Mouse (Mus musculus): ENCODE measurements around the gene Fgfr2.
A peak's percentile ranks its signal among the peaks of the same experiment; 100 is the strongest.

Gene Fgfr2

DNA sequence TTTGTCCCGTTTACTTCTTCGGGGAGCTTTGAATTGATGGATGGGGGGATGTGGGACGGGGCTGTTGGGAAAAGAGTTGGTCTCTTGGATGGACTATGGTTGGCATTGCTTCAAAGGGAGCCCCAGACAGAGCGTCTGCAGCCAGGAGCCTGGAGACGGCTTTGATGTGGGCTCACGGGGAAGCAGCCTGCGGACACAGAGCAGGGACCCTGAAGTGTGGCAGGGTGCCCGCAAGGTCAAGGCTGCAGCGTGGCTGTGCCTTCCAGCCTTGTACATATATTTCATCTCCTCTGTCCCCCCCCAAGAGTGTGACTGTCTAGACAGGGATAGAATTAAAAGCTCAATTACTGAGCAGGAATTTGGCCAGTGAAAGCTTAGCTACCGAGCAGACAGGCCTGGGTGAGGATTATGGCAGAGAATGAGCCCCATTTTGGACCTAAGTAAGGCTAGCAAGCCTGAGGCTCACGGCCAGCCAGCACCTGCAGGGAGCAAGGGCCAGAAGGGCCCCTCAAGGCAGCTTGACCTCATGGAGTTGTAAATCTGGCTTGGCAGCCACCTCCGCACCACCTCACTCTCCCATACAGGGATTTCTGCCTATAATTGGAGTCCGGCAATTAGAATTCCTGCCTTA is 2146.7 kb downstream of the Fgfr2 start:
- DNase-seq, result no peak

DNA sequence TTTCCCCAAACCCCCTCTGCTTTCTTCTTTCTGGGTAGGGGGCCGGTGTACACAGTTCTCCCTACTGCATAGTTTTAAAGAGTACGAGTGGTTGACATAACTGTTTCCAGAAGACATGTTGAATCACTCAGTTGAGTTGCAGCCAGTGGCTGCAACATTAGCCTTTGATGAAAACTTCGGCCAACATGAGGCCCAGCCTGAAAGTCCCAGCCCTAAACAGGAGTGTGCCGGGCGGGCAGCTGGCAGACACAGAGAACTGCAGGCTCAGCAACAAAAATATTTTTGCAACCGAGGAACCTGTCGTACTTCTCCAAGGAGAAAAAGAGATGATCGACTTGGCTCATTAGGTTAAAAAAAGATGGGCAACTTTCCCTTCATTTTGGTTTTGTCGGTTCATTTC is 2150.4 kb downstream of the Fgfr2 start:
- no peak for DNase-seq

DNA sequence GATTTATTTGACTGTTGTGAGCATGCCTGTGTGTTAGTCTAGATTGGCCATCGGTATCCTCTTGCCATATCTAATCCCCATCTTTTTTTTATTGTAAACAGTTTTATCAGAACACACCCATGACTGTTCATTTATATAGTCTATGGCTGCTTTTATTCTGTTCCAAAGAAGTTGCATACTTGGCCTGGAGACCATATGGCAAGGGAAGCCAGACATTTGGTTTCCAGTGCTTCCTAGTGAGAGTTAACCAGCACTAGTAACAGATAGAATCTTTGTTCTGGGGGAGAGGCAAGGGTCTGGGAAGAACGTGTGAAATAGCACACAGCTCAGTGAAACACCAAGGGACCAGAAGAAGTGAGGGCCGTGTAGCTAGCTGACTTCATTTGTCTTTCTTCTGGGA is 2153.6 kb downstream of the Fgfr2 start:
- no peak for DNase-seq

DNA sequence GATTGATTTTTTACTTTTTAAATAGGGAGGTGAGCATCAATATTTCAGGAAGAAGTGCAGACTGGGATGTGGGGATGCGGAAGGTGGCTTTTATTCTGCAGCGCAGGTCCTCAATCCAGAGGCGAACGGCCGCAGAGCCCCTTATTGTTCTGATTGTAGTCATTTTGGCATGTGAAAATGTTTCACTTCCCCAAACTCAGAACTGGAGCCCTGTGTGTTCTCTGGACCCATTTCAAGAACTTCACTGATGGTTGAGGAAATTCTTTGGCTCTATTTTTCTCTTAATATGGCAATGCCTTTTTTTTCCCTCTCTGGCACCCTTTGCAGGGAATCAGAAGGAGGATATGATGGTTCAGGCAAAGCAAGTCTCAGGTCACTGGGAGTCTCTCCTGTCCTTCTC is 2154.1 kb downstream of the Fgfr2 start:
- DNase-seq, result no peak

DNA sequence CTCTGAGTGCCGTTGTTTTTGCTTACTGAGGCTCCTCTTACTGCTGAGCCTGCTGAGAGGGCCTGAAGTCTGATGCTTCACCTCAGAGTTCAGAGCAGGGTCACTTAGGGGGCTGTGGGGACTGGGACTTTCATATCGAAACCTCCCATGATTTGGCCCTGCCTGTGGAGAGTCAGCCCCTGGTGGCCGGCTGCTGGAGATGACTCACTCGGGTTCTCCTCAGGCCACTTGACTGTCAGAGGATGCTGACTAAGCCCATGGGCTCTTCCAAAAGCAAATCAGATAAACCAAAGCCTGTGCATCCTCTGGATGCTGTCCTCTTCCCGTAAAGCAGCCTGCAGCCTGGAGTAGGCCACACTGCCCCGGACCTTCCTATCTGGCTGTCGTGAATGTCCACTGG is 2154.6 kb downstream of the Fgfr2 start:
- DNase-seq, result peak; percentile 28

DNA sequence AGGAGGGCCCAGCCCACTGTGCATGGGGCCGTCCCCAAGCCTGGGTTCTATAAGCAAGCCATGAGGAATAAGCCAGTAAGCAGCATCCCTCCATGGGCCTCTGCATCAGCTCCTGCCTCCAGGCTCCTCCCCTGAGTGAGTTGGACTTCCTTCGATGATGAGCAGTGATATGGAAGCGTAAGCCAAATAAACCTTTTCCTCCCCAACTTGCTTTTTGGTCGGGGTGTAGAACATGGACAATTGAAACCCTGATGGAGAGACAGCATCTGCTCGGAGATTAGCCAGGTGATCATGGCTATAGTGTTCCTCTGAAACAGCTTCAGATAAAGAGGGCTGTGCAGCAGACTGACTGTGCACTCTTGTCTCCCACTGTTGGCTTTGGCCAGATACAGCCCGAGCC is 2155.2 kb downstream of the Fgfr2 start:
- no peak for DNase-seq

DNA sequence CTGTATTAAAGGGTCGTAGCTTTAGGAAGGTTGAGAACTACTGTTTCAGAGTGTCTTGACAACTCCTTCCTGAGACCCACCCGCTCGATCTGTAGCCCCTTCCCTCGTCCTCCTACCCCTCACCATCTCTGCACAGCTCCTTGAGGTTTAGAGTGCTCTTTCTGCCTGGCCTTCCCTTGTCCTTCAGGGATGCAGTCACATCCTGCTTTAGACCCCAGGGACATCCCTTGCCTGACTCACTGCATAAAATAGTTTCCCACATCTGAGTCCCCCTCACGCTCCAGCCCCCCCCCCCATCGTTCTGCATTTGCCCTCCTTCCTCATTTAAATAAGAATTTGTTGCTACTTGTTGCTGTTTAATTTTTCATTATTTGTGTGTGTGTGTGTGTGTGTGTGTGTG is 2156.3 kb downstream of the Fgfr2 start:
- DNase-seq, result no peak

DNA sequence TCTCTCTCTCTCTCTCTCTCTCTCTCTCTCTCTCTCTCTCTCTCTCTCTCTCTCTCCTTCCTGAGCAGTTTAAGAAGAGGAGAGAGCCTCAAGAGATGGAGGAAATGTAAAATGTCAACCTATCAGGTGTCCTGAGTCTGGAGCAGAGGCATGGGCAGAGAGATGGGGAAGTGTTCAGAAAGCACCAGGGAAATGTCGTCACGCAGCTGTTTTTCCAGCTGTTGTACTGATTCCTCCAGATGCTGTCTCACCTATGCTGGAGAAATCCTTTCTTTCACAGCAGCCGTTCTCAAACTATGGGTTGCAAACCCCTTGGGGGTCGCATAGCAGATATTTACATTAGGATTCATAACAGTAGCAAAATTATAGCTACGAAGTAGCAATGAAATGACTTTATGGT is 2156.7 kb downstream of the Fgfr2 start:
- DNase-seq, result no peak

DNA sequence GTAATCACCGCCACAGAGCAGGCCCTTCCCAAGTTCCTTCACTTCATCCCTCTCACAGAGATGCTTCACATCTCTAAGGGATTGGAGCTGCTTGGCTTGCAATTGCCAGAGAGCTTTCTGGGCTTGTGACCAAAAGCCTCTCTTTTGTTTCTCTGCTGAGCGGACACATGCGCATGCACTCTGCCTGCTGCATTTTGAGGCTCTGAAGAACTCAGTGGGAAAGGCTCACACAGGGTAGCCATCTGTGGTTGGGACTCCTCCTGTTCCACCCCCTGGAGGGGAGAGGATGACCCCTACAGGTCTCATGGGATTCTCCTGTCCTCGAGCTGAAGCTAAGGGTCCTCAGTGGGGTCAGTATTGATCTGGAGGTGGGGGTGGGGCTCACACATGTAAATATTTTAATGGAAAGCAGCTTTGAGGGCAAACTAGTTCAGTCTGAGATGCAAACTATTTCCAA is 2157.2 kb downstream of the Fgfr2 start:
- no peak for DNase-seq

DNA sequence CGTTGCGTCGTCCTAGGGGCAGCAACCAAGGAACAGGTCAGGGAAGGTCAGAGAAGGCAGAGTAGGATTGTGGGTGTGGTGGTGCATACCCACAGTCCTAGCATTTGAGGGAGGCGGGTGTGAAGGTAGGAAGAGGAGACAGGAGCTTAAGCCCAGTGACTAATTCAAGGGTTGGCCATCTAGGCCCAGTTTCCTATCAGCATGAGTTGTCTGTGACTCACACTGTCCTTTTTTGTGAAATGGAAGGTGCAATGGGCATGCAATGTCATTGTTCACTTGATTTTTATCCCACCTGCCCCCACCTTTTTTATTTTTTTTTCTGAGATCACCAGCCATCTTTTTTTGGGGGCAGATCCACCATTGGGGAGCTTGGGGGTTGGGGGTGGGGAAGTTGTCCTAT is 2157.8 kb downstream of the Fgfr2 start:
- no peak for DNase-seq

DNA sequence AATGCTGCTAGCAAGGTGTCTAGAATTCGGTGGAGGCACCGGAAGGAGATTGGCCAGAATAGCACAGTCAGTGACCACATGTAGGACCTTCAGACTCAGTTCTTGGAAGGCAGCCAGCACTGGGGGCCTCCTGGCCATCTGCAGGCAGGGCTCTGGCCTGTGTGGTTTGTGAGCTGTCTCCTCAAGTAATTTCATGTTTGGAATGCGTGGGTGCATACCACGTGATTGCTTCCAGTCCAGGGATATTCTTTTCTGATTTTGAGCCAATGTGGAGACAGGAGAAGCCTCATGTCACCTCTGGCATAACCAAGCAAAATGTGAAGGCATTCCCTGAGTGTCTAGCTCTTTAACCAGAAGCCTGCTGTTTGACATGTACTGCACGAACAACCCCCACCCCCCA is 2158.5 kb downstream of the Fgfr2 start:
- peak; percentile 59 for DNase-seq

DNA sequence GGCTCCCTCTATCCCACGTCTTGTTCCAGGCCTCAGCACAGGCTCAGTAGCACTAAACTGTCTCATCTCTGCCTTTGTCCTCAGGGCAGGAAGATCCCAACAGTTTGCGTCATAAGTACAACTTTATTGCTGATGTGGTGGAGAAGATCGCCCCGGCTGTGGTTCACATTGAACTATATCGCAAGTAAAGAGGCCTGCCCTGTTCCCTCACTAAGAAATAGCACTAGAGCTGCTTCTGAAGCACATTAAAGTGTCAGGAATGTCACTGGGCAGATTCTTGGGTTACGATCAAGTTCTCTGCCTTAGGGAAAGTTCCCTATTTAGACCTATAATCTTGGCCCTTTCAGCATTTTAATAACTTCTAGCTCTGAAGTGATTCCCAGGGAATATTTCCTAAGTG is 2161.7 kb downstream of the Fgfr2 start:
- DNase-seq, result no peak

DNA sequence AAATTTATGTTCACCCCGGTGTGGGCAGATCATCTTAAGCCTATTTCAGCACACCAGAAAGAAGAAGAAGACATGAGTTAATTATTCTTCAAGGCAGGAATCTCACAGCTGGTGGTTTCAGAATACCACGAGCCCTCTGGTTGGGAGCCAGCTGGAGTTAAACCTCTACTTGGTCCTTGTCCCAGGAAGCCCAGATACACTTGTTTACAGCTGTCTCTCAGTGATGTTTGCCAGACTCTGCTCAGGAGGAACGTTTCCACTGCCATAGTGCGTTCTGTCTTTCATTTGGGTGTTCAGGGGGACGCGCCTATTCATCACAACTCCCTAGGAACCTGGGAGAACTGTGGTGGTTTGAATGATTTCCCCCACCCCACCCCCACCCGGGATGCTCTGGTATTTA is 2163.3 kb downstream of the Fgfr2 start:
- peak; percentile 68 for DNase-seq

DNA sequence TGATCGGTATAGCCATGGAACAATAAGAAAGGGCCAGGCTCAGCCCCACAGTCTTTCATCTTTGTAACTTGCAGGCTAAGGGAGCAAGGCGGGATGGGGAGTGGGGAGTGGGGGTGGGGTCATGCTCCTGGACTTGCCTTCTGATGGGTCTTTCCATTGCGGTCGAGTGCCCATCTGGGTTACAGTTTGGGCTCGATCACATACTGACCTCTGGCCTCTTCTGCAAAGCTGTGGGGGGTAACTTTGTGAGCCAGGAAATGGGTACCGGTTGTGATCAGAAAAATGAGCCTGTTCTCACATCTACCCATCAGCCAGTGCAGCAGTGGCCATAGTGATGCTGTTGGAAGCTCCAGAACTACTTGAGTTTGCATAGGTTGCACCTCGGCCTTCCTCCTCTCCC is 2164.6 kb downstream of the Fgfr2 start:
- DNase-seq, result no peak

DNA sequence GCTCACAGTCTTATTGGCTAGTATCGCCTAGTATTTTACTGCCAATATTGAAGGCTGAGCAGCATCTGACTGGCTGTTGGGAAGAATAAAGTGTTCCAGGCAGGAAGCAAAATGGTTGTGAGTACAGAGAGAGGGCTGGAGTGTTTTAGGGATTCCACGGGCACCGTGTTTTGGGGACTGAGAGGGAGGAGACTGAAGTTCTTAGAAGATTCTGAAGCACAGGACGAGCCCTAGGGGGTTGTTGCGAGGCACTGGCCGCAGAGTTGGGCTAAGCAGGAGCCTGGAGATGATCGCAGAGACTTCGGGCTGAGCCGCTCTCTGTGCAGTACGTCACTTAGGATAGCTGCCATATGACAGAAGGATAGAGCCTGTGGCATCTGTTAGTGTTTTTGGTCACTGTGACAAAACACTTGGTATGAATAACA is 2169.0 kb downstream of the Fgfr2 start:
- DNase-seq, result no peak

DNA sequence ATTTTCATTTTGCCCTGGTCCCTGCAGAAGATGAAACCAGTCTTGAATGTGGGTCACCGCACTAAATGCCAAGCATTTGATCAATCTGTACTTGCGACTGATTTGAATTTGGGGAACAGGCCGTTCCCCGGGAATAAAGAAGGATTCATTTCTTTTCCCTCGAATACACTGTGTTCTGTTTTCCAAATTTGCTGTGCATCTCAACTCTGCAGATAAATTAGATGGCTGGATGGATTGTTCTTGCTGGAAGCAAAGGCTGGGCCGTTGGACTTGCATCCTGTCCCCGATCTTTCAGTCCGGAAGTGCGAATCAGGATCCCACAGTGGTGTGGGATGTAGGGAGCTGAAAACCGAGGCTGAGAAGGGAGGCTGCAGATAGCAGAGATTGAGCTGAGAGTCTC is 2169.8 kb downstream of the Fgfr2 start:
- DNase-seq, result no peak

DNA sequence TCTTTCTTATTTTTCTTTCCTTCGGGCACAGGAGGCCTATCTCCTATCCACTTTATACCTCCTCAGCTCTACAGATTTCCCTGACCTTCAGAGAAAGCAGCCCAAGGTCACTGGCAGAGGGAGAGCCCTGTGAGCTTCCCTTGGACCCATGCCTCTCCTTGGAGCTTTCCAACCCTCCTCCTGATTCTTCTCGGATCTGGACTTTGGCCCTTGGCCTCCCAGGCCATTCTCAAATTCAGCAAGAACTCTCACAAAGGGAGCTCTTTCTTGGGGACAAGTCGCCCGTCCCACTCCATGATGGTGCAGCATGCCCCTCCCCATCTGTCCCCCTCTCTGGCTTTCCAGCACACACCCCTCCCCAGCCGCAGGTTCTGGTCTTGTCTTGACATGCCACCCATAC is 2172.1 kb downstream of the Fgfr2 start:
- no peak for DNase-seq

DNA sequence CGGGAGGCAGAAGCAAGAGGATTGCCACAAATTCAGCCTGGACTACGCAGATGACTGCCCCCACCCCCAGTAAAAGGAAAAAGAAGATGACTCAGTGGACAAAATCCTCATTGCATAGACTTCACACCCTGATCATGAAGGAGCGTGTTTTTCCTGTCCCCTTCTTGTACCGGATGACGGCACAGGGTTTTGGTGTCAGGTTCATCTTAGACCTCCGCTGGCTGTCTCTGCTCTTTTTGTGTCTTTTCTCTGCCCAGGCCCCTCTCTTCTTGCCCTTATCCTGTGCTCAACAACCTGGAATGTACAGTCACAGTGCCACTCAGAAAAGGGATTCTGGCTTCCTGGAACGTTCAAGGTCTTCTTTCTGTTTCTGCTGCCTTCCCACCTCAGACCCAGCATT is 2172.7 kb downstream of the Fgfr2 start:
- DNase-seq, result no peak

DNA sequence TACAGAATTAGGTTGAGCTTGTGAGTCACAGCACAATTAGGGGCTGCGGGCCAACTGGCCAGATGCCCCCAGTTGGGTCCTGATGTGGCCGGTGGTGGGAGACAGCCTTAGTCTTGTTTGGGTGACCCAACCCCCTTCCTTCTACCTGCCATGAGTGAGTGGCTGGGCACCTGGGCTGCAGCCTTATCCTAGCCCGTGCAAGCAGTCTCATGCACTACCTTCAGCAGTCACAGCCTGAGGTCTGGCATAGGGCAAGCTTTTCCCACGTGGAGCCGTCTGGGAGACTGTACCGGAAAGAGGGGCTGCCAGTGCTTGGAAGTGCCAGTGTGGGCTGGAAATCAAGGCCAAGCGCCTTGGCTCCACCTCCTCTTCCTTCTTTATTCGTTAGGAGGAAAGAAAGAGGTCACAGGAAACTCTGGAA is 2173.8 kb downstream of the Fgfr2 start:
- peak; percentile 56 for DNase-seq

DNA sequence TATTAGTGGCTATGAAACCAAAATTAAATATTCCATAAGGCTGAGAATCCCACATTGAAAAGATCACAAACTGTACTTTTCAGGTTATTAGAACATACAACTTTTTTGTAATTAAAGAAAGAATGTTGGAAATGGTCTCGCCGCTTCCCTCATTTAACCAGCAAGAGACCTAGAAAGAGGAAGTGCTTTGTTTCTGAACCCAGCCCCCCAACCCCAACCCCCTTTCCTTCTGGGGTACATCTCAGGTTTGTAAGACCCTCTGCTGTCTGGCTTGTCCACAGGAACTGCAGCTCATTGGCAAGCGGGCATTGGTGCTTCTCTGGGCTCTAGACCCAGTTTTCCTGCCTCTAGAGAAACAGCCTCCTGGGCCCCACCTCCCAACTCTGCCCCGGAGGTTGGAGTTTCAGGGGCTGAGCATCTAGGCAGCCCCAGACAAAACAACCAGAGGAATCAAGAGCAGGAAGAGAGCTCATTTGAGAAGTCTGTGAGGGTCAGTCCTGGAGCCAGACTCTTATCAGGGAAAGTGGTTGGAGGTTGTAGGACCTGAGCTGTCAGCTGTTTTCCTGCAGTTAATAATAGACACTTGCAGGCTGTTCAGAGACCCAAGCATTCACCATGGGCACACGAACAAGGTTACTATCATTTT is 2174.5 kb downstream of the Fgfr2 start:
- no peak for DNase-seq

DNA sequence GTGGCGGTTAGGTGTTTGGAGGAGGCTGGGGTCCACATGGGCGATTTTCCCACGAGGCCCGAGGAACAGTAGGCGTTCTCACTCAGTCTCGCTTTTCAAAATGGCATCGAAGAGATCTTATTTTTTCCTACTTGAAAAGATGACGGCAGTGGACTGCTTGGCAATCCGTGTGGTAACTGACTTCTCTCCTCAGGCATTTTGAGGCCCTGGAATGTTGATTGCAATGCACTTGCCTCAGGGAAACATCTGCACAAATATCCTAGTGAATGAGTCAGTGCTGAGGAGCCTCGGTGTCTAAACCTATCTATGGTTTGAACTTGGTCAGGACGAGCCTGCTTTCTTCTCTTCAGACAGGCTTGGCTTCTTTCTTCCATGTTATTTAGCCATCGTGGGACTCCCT is 2176.8 kb downstream of the Fgfr2 start:
- DNase-seq, result no peak

DNA sequence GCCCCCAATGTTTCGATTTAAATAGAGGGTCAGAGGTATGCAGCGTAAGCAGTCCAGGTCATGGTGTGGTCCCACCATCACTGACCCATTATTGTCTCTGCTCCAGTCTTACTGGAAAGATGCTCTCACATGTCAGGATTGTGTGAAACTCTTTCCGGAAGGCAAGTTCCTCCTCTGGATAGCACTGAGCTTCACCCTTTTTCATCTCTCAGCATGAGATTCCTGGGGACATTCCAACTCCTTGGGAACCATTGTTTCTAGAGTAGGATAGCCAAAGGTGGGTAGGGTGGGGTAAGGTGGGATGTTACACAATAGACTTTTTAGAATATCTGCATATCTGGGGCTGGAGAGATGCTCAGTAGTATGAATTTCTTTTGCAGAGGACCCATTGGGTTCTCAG is 2177.4 kb downstream of the Fgfr2 start:
- no peak for DNase-seq

DNA sequence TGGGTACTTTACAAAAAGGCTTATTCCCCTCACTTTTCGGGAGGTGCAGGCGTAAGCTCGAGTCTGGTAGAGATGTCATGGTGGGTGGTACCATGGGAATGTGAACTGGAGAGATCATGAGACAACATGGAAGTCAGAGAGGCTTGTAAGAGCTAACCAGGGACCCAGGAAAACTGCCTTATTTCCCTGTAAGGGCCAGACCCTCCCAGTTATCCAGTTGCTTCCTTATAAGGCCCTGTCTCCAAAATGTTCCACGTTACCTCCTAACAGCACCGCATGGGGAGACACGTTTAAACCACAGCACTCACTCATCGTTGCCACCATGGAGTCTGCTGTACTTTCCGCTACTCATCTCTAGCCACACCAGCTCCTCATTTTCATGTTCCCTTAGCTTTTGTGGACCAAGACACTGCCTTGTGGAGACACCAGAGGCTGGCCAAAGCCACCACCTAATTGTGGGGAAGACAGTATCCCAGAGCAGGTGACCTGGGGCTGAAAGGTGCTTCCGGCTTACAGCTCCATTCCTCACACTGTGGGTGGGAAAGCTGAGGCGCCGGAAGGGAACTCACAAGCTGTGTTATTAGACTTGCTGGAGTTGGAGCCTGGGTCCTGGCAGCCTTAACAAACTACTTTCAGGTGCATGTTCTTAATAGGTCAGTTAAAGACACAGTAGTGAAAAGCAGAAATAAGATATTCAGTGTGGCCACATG is 2178.2 kb downstream of the Fgfr2 start:
- no peak for DNase-seq

DNA sequence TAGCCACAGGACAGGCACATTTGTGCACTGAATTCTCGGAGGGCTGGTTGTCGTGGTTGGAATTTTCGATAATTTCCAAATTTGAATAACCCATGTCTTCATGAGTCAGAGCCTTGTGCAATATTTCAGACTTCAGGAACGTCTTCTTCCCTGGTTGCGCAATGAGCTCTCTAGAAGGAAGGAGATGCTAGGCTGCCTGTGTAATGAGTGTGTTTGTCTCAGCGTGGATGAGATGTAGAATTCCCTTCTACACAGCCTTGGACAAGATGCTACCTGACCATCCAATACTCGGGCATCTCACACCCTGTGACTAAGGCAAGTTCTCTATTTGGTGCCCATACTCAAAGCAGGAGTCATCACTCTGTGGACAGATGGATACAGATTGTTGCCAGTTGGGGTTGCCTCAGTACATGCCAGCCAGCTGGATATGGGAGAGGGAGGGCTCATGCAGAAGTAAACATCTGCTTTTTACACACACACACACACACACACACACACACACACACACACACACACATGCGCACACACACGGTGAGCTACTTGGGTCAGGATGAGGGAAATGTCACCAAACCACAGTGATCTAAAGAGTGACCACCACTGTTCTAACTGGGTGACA is 2179.8 kb downstream of the Fgfr2 start:
- peak; percentile 39 for DNase-seq
